Mouse (Mus musculus): ENCODE measurements at regions not wholly inside any gene's neighbourhood (a gene's known extent, or its start where the extent isn't known, plus 50 kb on each side); places are given as distances from the start of the nearest gene placed in this dataset.

DNA sequence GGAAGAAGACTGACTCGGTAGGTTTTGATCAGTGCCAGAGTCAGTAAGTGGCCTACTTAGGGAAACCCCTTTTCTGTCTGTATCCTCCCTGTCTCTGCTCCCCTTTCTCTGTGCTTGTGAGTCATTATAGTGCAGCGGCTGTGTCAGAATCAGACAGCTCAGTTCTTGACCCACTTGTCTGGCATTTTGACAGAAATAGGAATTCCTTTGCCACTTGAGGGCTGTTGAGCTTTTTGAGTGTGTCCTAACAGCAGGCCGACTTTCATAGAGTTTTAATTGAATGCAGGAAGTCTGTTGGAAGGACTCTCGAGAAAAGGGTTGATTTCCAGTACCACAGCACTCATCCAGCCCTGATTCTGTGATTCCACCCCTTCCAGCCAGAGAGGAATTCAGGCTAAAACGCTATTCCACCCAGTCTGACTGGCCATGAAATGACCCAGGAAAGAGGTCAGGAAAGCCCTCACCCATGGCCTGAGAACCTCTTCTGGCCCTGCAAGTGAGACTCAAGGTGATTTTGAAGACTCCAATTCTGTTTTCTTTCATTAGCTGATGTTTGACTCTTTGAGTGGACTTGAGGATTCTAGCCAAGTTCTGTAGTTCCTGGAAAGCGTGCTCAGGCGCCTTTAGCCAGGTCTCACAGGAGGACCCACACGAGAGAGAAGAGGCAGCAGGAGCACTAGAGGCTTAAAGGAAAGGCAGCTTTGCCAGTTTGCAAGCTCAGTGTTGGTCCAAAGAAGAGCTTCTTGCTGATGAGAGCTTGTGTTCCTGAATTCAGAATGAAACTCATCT, 95.6 kb upstream of the Opcml start:
- in situ Hi-C loops (cut with MseI, MboI) = no loop called here

GRCm38 (mm10) chr9:27701559-27701958, 89.0 kb upstream of the Opcml start:
- in situ Hi-C loops (cut with MseI, MboI) = no loop called here

GRCm38 (mm10) chr9:27702140-27702539, 88.4 kb upstream of the Opcml start:
- in situ Hi-C loops (cut with MseI, MboI) = no loop called here

GRCm38 (mm10) chr9:27704001-27704400, 86.6 kb upstream of the Opcml start:
- in situ Hi-C loops (cut with MseI, MboI) = no loop called here

GRCm38 (mm10) chr9:27723840-27724408, 66.7 kb upstream of the Opcml start:
- in situ Hi-C loops (cut with MseI, MboI) = no loop called here

- in situ Hi-C loops (cut with MseI, MboI) = no loop called here
Measured at GRCm38 (mm10) chr9:27724576-27724975, 66.0 kb upstream of the Opcml start.

- in situ Hi-C loops (cut with MseI, MboI) = no loop called here
Measured at GRCm38 (mm10) chr9:27728652-27729557, 61.7 kb upstream of the Opcml start.

DNA sequence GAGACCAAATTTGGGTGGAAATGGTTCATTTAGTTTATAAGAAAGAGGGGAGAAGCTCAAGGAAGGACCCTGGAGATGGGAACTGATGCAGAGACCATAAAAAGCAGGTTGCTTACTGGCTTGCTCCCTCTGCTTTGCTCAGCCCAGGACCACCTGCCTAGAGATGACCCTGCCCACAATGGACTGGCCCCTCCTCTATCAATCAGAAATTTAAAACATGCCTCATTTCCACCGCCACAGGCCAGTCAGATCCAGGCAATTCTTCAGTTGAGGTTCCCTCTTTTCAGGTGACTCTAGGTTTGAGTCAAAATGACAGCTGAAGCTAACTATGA, 61.1 kb upstream of the Opcml start:
- in situ Hi-C loops (cut with MseI, MboI) = no loop called here

GRCm38 (mm10) chr9:27739287-27739686, 51.3 kb upstream of the Opcml start:
- in situ Hi-C loops (cut with MseI, MboI) = loop anchor here (5.0 to 10.0 kb wide), 3 partner anchors 214 to 327 kb away; no protein-coding TSS in a partner anchor
